Mouse (Mus musculus): Measurements from ENCODE around the gene Oaf.

DNA sequence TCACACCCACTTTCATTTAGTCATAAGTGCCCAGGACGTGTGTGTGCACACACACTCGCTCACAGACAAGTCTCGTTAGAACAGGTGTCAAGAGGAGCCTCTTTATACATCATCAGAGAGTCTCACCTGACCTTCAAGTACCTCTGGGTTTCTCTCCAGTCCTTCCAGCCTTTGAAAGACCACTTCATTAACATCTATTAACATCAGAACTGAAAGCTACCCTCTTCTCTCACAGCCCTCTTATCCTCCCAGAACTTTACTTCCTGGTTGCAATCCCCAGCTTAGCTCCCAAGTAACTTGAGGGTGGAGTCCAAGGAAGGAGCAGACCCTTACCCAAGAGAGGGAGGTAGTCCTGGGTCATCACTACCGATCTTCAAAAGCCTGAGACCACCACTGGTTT lies 48.1 kb downstream of the Oaf start:
- TF ChIP-seq POLR2A (IDR thresholded peaks at IDR 0.05; ENCODE audit: borderline replicate concordance, low read depth, low read length) (no peak), CTCF (IDR thresholded peaks at IDR 0.05; ENCODE audit: low read depth, low read length) (no peak)
